Mouse (Mus musculus): ENCODE results near the gene Shcbp1l.
"Not testable (repeated sequence)": the region's sequence is repeated elsewhere in the genome, so short reads cannot be mapped to it uniquely, and the experiment has no call there.

Gene Shcbp1l

DNA sequence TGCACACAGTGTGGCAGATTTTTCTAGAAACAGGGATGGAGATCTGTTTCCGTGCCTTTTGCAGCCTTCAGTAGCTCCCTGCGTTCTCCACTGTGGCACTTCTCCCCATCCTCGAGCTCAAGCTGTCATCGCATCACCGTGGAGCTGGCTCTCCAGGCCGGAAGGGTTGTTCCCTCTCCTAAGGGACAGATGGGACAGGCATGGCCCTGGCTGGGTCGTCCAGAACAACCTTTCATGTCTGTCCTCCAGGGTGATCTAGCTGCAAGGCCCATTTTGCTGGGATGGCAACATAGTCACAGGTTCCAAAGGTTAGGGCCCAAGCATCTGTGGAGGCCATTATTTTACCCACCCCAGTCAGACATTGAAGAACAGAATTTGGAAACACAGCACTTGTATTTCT lies 6.2 kb downstream of the Shcbp1l start:
- DNase-seq = no peak

DNA sequence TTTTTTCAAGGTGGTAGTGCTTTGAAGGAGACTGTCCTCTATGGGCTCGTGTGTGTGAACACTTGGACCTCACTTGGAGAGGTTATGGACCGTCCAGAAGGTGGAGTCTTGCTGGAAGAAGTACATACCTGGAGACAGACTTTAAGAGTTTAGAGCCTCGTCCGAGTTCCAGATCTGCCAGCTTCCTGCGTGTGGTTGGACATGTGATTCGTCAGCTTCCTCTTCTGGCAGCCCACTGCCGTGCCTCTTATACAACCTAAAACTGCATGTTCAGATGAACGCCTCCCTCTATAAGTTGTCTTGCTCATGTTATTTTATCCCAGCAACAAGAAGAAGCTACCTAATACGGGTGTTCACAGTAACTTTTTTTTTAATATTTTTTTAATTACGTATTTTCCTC lies 6.7 kb downstream of the Shcbp1l start:
- DNase-seq = no peak

DNA sequence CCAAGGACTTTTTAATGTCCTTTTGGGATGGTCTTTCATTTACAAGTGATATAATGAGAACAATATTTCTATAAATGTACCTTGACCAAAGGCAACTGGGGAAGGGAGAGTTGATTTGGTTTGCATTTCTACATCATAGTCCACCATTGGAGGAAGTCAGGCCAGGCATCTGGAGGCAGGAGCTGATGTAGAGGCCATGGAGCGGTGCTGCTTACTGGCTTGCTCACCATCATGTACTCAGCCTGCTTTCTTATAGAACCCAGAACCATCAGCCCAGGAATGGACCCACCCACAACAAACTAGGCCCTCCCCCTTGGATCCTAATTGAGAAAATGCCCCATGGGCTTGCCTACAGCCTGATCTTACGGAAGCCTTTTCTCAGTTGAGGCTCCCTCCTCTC lies 7.4 kb downstream of the Shcbp1l start:
- DNase-seq = no peak

DNA sequence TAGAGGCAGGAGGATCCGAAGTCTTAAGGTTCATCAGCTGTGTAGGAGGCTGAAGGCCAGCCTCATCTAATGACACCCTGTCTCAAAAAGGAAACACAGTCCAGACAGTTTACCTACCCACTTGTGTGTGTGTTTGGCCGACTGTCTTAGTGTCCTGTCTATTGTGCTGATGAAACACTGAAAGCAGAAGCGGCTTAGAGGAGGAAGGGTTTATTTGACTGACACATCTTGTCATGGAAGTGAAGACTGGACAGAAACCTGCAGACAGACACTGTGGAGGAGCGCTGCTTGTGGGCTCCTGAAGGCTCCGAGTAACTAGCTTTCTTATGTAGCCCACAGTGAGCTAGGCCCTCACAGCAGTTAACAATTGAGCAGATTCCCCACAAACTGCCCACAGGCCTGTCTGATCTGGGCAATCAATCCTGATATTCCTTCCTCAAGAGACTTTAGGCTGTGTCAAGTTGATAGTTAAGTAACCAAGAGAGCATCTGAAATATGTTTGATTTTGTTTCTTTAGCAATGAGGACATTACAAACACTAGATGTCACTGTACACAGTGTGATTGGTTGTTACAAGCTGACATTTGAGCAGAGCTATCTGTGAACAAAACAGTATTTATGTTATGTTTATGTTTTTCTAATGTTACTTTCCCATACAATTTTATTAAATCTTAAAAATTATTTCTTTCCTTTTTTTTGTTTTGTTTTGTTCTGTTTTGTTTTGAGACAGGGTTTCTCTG lies 9.1 kb downstream of the Shcbp1l start:
- DNase-seq = no peak

DNA sequence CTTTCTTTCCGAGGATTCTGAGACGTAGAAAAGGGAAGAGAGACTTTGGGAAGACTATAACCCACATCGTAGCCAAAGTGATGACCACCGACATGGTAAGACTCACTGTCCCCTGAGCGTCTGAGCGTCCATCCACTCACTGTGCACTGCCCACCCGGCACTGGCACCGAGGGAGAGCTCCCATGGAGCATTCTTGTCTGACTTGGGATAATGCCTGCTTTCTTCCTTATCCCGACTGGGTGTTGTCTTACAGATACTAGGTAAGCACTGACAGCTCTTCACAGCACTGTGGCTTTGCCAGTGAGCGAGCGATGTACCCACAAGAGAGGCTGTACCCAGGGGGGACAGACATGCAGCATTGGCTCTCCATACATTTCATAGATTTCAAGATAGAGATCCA lies 12.6 kb downstream of the Shcbp1l start:
- no peak for DNase-seq

- DNase-seq = no peak
Observed at GRCm38 (mm10) chr1:153440752-153441151, 15.8 kb downstream of the Shcbp1l start.

GRCm38 (mm10) chr1:153441656-153442055 lies 16.7 kb downstream of the Shcbp1l start:
- DNase-seq = no peak

GRCm38 (mm10) chr1:153443019-153443418 lies 18.1 kb downstream of the Shcbp1l start:
- DNase-seq = no peak

DNA sequence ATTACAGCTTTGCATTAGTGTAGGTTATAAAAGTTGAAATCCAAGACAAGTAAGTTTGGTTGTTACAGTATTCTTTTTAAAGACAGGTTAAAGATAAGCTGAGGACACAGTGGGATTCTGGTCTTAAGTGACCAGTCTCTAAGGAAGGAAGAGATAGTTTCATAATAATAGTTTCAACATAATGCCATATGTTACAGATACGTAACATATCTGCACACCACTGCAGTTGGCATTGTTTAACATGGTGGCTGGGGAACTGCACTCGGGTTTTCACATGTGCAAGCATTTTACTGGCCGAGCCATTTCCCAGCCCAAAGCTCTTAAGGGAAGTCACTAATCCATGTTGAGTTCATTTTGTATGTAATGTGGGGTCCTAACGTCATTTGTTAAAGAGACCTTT lies 18.7 kb downstream of the Shcbp1l start:
- no peak for DNase-seq

GRCm38 (mm10) chr1:153446120-153446831 lies 21.3 kb downstream of the Shcbp1l start:
- no peak for DNase-seq

- peak; percentile 42 for DNase-seq
Observed at GRCm38 (mm10) chr1:153451237-153452154, 26.5 kb downstream of the Shcbp1l start.

DNA sequence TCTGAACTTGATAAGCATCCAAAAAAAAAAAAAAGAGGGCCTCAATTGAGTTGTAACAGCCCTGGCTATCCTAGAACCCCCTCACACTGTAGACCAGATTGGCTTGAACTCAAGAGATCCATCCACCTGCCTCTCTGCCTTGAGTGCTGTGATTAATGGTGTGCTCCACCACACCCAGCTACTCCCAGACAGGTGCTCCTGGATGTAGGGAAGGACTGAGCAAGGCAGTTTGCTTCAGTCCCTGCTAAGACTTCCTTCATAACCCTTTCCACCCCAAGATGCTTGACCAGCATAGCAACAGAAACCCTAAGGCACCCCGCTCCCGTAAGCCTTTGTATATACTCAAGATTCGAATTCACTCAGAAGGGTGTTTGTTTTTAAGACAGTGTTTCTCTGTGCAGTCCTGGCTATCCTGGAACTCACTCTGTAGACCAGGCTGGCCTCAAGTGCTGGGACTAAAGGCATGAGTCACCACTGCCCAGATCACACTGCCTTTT lies 28.2 kb downstream of the Shcbp1l start:
- no peak for DNase-seq

- DNase-seq = no peak
Observed at GRCm38 (mm10) chr1:153456137-153456536, 31.2 kb downstream of the Shcbp1l start.

DNA sequence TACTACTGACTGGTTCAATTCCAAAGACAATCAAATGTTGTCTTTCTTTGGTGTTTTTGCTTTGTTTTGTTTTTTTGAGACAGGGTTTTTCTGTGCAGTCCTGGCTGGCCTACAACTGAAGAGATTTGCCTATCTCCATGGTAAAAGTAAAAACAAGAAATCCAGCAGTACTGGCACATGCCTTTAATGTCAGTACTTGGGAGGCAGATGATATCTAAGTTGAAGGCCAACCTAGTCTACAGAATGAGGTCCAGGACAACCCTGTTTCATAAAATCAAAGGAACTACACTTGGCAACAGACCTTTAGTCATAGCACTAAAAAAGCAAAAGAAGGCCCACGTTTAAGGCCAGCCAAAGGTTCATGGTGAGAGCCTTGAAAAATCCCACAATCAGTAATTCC lies 36.8 kb downstream of the Shcbp1l start:
- DNase-seq = no peak

GRCm38 (mm10) chr1:153479296-153479695 lies 54.3 kb downstream of the Shcbp1l start:
- DNase-seq = no peak

GRCm38 (mm10) chr1:153480386-153481024 lies 55.5 kb downstream of the Shcbp1l start:
- peak; percentile 86 for DNase-seq

DNA sequence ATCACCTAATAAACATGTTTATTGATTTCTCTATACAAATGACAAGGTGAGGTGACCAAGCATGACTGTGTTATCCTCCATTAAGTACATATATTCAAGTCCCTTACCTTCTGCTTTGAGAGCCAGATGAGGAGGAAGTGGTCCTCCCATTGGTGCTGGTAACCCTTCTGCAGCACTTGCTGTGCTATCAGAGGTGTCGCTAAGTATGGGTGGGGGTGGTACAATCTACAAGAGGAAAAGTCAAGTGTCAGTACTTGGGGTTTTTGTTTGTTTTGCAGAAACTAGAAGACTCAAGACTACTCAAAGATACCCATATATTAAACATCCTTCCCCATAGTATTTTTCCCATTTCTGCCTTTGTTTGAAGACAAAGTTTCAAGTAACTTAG lies 56.1 kb downstream of the Shcbp1l start:
- DNase-seq = no peak

GRCm38 (mm10) chr1:153485201-153485796 lies 60.3 kb downstream of the Shcbp1l start:
- DNase-seq = no peak

DNA sequence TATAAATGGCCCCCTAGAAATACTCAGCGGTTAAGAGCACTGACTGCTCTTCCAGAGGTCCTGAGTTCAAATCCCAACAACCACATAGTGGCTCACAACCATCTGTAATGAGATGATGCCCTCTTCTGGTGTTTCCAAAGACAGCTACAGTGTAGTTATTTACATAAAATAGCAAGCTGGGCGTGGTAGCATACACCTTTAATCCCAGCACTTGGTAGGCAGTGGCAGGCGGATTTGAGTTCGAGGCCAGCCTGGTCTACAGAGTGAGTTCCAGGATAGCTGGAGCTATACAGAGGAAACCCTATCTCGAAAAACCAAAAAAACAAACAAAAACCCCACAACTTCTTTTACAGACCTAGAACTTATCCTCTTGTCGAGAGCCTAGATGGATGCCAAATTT lies 61.2 kb downstream of the Shcbp1l start:
- not testable (repeated sequence) for DNase-seq

GRCm38 (mm10) chr1:153486767-153487499 lies 62.0 kb downstream of the Shcbp1l start:
- peak; percentile 76 for DNase-seq

- DNase-seq = peak; percentile 99
Observed at GRCm38 (mm10) chr1:153487500-153487879, 62.5 kb downstream of the Shcbp1l start, which contains the start of gene Dhx9. Dhx9 (minus strand) TSS chr1:153487660.

All from kidney, postnatal 10 days (tissue).